Mouse (Mus musculus): Measurements from ENCODE around the gene Plekha1. TPM values are rescaled to one million over a fixed set of nuclear protein-coding genes. Genes with fewer than 3 reads are reported as not detected.

Plekha1 gene
- total RNA-seq, 2 experiments from 2014 or later = 92.4 to 92.7 TPM

GRCm38 (mm10) chr7:130943280-130943895 is 77.8 kb downstream of the Plekha1 start:
- no peak for DNase-seq (ENCODE audit: extremely low spot score in 1 of 2, low spot score in 2 of 2)

GRCm38 (mm10) chr7:130944766-130945475 is 79.4 kb downstream of the Plekha1 start:
- DNase-seq (ENCODE audit: extremely low spot score in 1 of 2, low spot score in 2 of 2) = no peak
- intact Hi-C loops (cut with DNase I) = no loop called here

More at GRCm38 (mm10) chr7:130943280-130943895, 77.8 kb downstream of the Plekha1 start:
- intact Hi-C loops (cut with DNase I) = no loop called here

- DNase-seq (ENCODE audit: extremely low spot score in 1 of 2, low spot score in 2 of 2) = no peak
- intact Hi-C loops (cut with DNase I) = no loop called here
Observed at GRCm38 (mm10) chr7:130945730-130946129, 80.2 kb downstream of the Plekha1 start.

GRCm38 (mm10) chr7:130946303-130946702 is 80.7 kb downstream of the Plekha1 start:
- DNase-seq (ENCODE audit: extremely low spot score in 1 of 2, low spot score in 2 of 2) = no peak
- intact Hi-C loops (cut with DNase I) = no loop called here

- no peak for DNase-seq (ENCODE audit: extremely low spot score in 1 of 2, low spot score in 2 of 2)
Observed at GRCm38 (mm10) chr7:130948563-130949208, 83.1 kb downstream of the Plekha1 start.

GRCm38 (mm10) chr7:130949331-130949751 is 83.8 kb downstream of the Plekha1 start:
- DNase-seq (ENCODE audit: extremely low spot score in 1 of 2, low spot score in 2 of 2) = peak; percentile 44 to 60
- intact Hi-C loops (cut with DNase I) = no loop called here

More at GRCm38 (mm10) chr7:130948563-130949208, 83.1 kb downstream of the Plekha1 start:
- intact Hi-C loops (cut with DNase I) = no loop called here

GRCm38 (mm10) chr7:130950482-130950881 is 84.9 kb downstream of the Plekha1 start:
- intact Hi-C loops (cut with DNase I) = no loop called here
- no peak for DNase-seq (ENCODE audit: extremely low spot score in 1 of 2, low spot score in 2 of 2)

- no peak for DNase-seq (ENCODE audit: extremely low spot score in 1 of 2, low spot score in 2 of 2)
- intact Hi-C loops (cut with DNase I) = no loop called here
Observed at GRCm38 (mm10) chr7:130951004-130951403, 85.4 kb downstream of the Plekha1 start.

- intact Hi-C loops (cut with DNase I) = no loop called here
- peak in 1 of 2 experiments; percentile 21 for DNase-seq (ENCODE audit: extremely low spot score in 1 of 2, low spot score in 2 of 2)
Observed at GRCm38 (mm10) chr7:130953376-130953775, 87.8 kb downstream of the Plekha1 start.

GRCm38 (mm10) chr7:130954177-130954601 is 88.6 kb downstream of the Plekha1 start:
- no peak for DNase-seq (ENCODE audit: extremely low spot score in 1 of 2, low spot score in 2 of 2)
- intact Hi-C loops (cut with DNase I) = no loop called here

GRCm38 (mm10) chr7:130958551-130958950 is 93.0 kb downstream of the Plekha1 start:
- intact Hi-C loops (cut with DNase I) = no loop called here
- DNase-seq (ENCODE audit: extremely low spot score in 1 of 2, low spot score in 2 of 2) = no peak

GRCm38 (mm10) chr7:130959868-130960267 is 94.3 kb downstream of the Plekha1 start:
- DNase-seq (ENCODE audit: extremely low spot score in 1 of 2, low spot score in 2 of 2) = peak in 1 of 2 experiments; percentile 56
- intact Hi-C loops (cut with DNase I) = no loop called here

GRCm38 (mm10) chr7:130961429-130961828 is 95.9 kb downstream of the Plekha1 start:
- DNase-seq (ENCODE audit: extremely low spot score in 1 of 2, low spot score in 2 of 2) = no peak
- intact Hi-C loops (cut with DNase I) = no loop called here

Small RNA genes within 50 kb of the gene (microRNA-seq; reads per million reads assigned to microRNA genes)
- 2.0 reads per million for gene Mir7061

Other genes with a start within 250 kb of the Plekha1 start
- under 1 TPM; 0.24 to 0.41 TPM for gene Btbd16, start 91.7 kb upstream of the Plekha1 start, total RNA-seq (2021)
- gene Htra1, start 70.4 kb downstream of the Plekha1 start, total RNA-seq (2021) = 100 to 1,000 TPM; 139 to 187 TPM
- not detected for gene Dmbt1, start 166.3 kb downstream of the Plekha1 start, total RNA-seq (2021)